Mouse (Mus musculus) megakaryocyte, embryonic 14.5 days (primary cell): ENCODE data around the gene Plekhh1.

Experiments
- FLI1 ChIP-seq: IDR thresholded peaks from 2 replicates; pipeline ENCODE4 v1.6.1; 2012; ENCODE audit warnings: low read length, inconsistent platforms, mixed read lengths
- GATA1 ChIP-seq: IDR thresholded peaks from 3 replicates; pipeline ENCODE4 v1.6.1; 2012; ENCODE audit warnings: mixed read lengths, low read length, inconsistent platforms, borderline replicate concordance

DNA sequence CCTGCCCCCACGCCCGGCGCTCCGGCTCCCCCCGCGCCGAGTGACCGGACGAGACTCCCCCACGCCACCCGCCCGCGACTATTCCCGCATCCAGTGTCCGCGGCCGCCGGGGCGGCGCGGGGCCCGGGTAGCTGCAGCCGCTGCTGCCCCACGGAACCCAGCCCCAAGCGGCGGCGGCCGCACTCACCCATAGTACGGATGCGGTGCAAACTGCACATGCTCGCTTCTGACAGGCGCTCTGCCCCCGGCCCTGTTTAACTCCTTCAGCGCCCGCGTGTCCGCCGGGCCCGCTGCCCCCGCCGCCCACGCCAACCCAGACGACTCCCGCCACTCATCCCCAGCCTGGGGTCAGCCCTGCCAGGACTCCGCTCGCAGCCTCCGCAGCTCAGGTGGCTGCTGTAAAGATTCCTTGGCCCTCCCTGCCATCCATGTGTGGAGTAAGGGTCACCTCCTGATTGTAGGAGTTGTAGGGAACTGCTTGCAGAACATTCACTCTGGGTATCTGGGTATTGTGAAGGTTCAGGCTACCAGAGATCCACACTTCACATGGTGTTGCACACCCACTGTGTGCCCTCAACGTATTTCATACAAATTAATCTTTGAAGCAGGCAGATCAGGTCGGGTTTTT, 21.7 kb upstream of the Plekhh1 start, which contains the start of gene Tmem229b:
- TF ChIP-seq GATA1, result no peak
- TF ChIP-seq FLI1, result no peak
